Mouse (Mus musculus): Measurements from ENCODE around the gene Rbm11.

DNA sequence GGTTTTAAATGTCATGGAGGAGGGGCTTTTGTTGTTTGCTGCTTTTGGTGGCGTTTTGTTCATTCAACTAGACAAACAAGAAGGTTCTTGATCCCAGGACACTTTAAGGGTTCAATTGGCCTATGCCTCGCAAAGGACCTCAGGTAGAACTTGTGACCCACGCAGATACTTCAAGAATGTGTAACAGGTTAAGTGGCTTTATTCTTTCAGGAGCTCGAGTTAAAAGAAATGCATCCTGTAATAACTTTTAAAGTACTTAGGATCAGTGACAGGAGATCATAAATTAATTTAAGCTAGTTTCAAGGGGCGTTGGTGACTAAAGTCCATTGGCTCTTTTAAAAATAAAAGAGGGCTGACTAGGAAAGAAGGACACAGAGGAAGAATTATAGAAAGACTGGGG, 10.4 kb upstream of the Rbm11 start:
- TF ChIP-seq MEF2A (IDR thresholded peaks at IDR 0.05; ENCODE audit: extremely low read depth, insufficient replicate concordance, low read depth, low read length, poor library complexity, severe bottlenecking) (no peak), MAX (IDR thresholded peaks at IDR 0.05; ENCODE audit: low read length) (no peak), USF1 (IDR thresholded peaks at IDR 0.05; ENCODE audit: low read depth, low read length) (no peak), ZKSCAN1 (IDR thresholded peaks at IDR 0.05; ENCODE audit: low read depth, low read length) (no peak), HCFC1 (IDR thresholded peaks at IDR 0.05; ENCODE audit: low read depth, low read length) (no peak), CTCF (IDR thresholded peaks at IDR 0.05 in 2 of 3, conservative IDR thresholded peaks at IDR 0.05 in 1 of 3; ENCODE audit: control insufficient read depth in 1 of 3, insufficient read depth in 1 of 3, low read depth in 2 of 3, low read length in 3 of 3, poor library complexity in 1 of 3, severe bottlenecking in 1 of 3) (no peak), CHD2 (IDR thresholded peaks at IDR 0.05; ENCODE audit: low read length) (no peak), NRF1 (IDR thresholded peaks at IDR 0.05; ENCODE audit: insufficient read depth, low read depth, low read length, poor library complexity, severe bottlenecking) (no peak), RCOR1 (IDR thresholded peaks at IDR 0.05; ENCODE audit: low read depth, low read length) (no peak), POLR2A (IDR thresholded peaks at IDR 0.05; ENCODE audit: control insufficient read depth in 1 of 2, insufficient read depth in 1 of 2, low read depth in 1 of 2, low read length in 2 of 2, poor library complexity in 1 of 2) (no peak), TBP (IDR thresholded peaks at IDR 0.05; ENCODE audit: low read depth, low read length) (no peak), ZC3H11A (IDR thresholded peaks at IDR 0.05; ENCODE audit: low read depth, low read length) (no peak), ETS1 (IDR thresholded peaks at IDR 0.05; ENCODE audit: low read depth, low read length) (no peak)
